In genomic region chr6:127766041-127766604, GRCm38 (mm10) we compare ENCODE assay signal across 7 mouse cellular contexts. TPM values are rescaled to one million over a fixed set of nuclear protein-coding genes. Genes with fewer than 3 reads are reported as not detected.
DNase-seq lines count a peak whose midpoint lies in the region; ATAC-seq and TF ChIP-seq lines count a peak whose summit lies in the region.

No protein-coding gene starts in this region.

- H3K27me3 ChIP-seq in forebrain, postnatal 0 days (ENCODE audit: insufficient read depth, low read length) = no peaks in the 10 kb centered on the region
- H3K27me3 ChIP-seq in midbrain, embryonic 12.5 days = peaks cover 56% of the 10 kb centered on the region
- peaks cover 59% of the 10 kb centered on the region for H3K27me3 ChIP-seq in liver, postnatal 0 days (ENCODE audit: insufficient read depth, low read length)

- H3K4me1 ChIP-seq in forebrain, postnatal 0 days (ENCODE audit: insufficient read depth) = peaks cover 16% of the 10 kb centered on the region
- H3K4me1 ChIP-seq in midbrain, embryonic 12.5 days = peaks cover 44% of the 10 kb centered on the region
- H3K4me1 ChIP-seq in liver, postnatal 0 days (ENCODE audit: insufficient read depth) = peaks cover 2% of the 10 kb centered on the region; the same call in 1 of the 2 replicates

- peak; percentile 41 for DNase-seq in NIH3T3 (ENCODE audit: low read depth)
- peak; percentile 44 to 47 for DNase-seq in cerebellum, adult 18-20 months
- peak; percentile 70 for DNase-seq in forebrain, postnatal 0 days
- no peak for DNase-seq in gastrocnemius, postnatal 10 days
- DNase-seq in thymus, postnatal 0 days (ENCODE audit: low spot score) = no peak
- no peak for DNase-seq in liver, postnatal 0 days

- H3K9ac ChIP-seq in forebrain, postnatal 0 days = no peak overlapping the region
- peak overlapping the region; percentile 77 for H3K9ac ChIP-seq in midbrain, embryonic 12.5 days (replicated peaks)
- no peak overlapping the region for H3K9ac ChIP-seq in liver, postnatal 0 days (replicated peaks)

- H3K27ac ChIP-seq in forebrain, postnatal 0 days (ENCODE audit: low read depth, low read length) = peak overlapping the region; percentile 35; the same call in 1 of the 2 replicates
- H3K27ac ChIP-seq in midbrain, embryonic 12.5 days (replicated peaks) = peak overlapping the region; percentile 82; the same call in 1 of the 2 replicates
- no peak overlapping the region for H3K27ac ChIP-seq in liver, postnatal 0 days (ENCODE audit: low read depth)

- H3K36me3 ChIP-seq in forebrain, postnatal 0 days (ENCODE audit: insufficient read depth) = no peaks in the 10 kb centered on the region
- no peaks in the 10 kb centered on the region for H3K36me3 ChIP-seq in midbrain, embryonic 12.5 days
- H3K36me3 ChIP-seq in liver, postnatal 0 days (replicated peaks; ENCODE audit: insufficient read depth, low read length) = no peaks in the 10 kb centered on the region

- TF ChIP-seq CTCF in forebrain, postnatal 0 days (IDR thresholded peaks at IDR 0.05; ENCODE audit: low read depth) = no peak
- TF ChIP-seq CTCF in liver, postnatal 0 days (IDR thresholded peaks at IDR 0.05; ENCODE audit: low read depth) = no peak

- ATAC-seq in forebrain, postnatal 0 days = peak; percentile 17
- no peak for ATAC-seq in midbrain, embryonic 12.5 days (ENCODE audit: low FRiP score, low read depth)
- ATAC-seq in liver, postnatal 0 days = no peak

- H3K4me2 ChIP-seq in forebrain, postnatal 0 days (ENCODE audit: low read depth) = peak overlapping the region; percentile 84
- H3K4me2 ChIP-seq in midbrain, embryonic 12.5 days (replicated peaks) = peak overlapping the region; percentile 98
- no peak overlapping the region for H3K4me2 ChIP-seq in liver, postnatal 0 days (ENCODE audit: low read depth, low read length)

- H3K9me3 ChIP-seq in forebrain, postnatal 0 days (ENCODE audit: low read length) = no peaks in the 10 kb centered on the region
- H3K9me3 ChIP-seq in midbrain, embryonic 12.5 days = no peaks in the 10 kb centered on the region
- no peaks in the 10 kb centered on the region for H3K9me3 ChIP-seq in liver, postnatal 0 days (ENCODE audit: low read length)

- H3K4me3 ChIP-seq in forebrain, postnatal 0 days (ENCODE audit: low read depth, low read length) = peak overlapping the region; percentile 70
- peak overlapping the region; percentile 75 for H3K4me3 ChIP-seq in midbrain, embryonic 12.5 days
- H3K4me3 ChIP-seq in liver, postnatal 0 days (ENCODE audit: low read depth, low read length) = no peak overlapping the region

- no peak for TF ChIP-seq EP300 in liver, postnatal 0 days (IDR thresholded peaks at IDR 0.05; ENCODE audit: low read depth)

- 10% methylated on average over 9 of the region's 11 CpGs for WGBS in forebrain, postnatal 0 days
- 16% methylated on average over 9 of the region's 11 CpGs for WGBS in midbrain, embryonic 12.5 days
- WGBS in liver, postnatal 0 days (ENCODE audit: insufficient replicate concordance) = 11% methylated on average over 8 of the region's 11 CpGs

RNA-seq across cellular contexts. Expression of gene Prmt8, which starts 3.1 kb away (rescaled TPM):
- 29.9 and 32.7 TPM in 2 replicates for total RNA-seq in forebrain, postnatal 0 days (2014; rRNA removed)
- 20.6 and 36.4 TPM in 2 replicates for polyA plus RNA-seq in forebrain, postnatal 0 days (2015; fragmentation: Nextera tagmentation; extraction: Ambion mirVana)
- 31.3 and 32.5 TPM in 2 replicates for polyA plus RNA-seq in midbrain, embryonic 12.5 days (2016; fragmentation: Nextera tagmentation; extraction: Ambion mirVana)
- under 1 TPM; 0.16 to 0.21 TPM for total RNA-seq in gastrocnemius, postnatal 10 days (2021)
- polyA plus RNA-seq in thymus, postnatal 0 days (2015; fragmentation: Nextera tagmentation; extraction: Ambion mirVana) = not detected in 2 replicates
- polyA plus RNA-seq in liver, postnatal 0 days (2015; fragmentation: Nextera tagmentation; extraction: Ambion mirVana) = not detected in 2 replicates

Comparison
In these comparisons a context has a peak if more than half of its experiments do, and no peak if none do; other contexts are left out.
1. DNase-seq: peak in NIH3T3 (single experiment), cerebellum, adult 18-20 months (2 of 2) and forebrain, postnatal 0 days (single experiment); none in gastrocnemius, postnatal 10 days (single experiment), thymus, postnatal 0 days (single experiment) and liver, postnatal 0 days (single experiment).
2. RNA of gene Prmt8, which starts 3.1 kb away (polyA plus RNA-seq): 20.6 to 36.4 TPM in forebrain, postnatal 0 days and 31.3 to 32.5 TPM in midbrain, embryonic 12.5 days; not detected in thymus, postnatal 0 days and not detected in liver, postnatal 0 days; every median in the first group is over 10 times any median in the second.